Mouse (Mus musculus) liver, embryonic 16.5 days (tissue): Measurements from ENCODE around the gene H2-M5. TPM values are rescaled to one million over a fixed set of nuclear protein-coding genes. Genes with fewer than 3 reads are reported as not detected.

Experiments used
- ATAC-seq: fragments of 200-750 bp; cut with Nextera tagmentation; 2 replicates; pipeline ENCODE4 v1.8.0; 2017; ENCODE audit warnings: low read depth, mild to moderate bottlenecking, moderate number of reproducible peaks, moderate library complexity
- H3K27ac ChIP-seq: fragments of 300-500 bp; sonication (generic); 2 replicates; pipeline ENCODE4 v1.5.1; 2014; ENCODE audit warnings: mild to moderate bottlenecking, low read length
- H3K27me3 ChIP-seq: fragments of 300-500 bp; sonication (generic); 2 replicates; pipeline ENCODE4 v1.6.1; 2014; ENCODE audit warnings: low read depth, low read length, mixed read lengths; ENCODE audit not compliant: control insufficient read depth, insufficient read depth
- H3K36me3 ChIP-seq: fragments of 300-500 bp; sonication (generic); 2 replicates; pipeline ENCODE4 v1.6.1; 2014; ENCODE audit warnings: mild to moderate bottlenecking; ENCODE audit not compliant: control insufficient read depth, insufficient read depth
- H3K4me1 ChIP-seq: fragments of 300-500 bp; sonication (generic); 2 replicates; pipeline ENCODE4 v1.6.1; 2014; ENCODE audit warnings: low read depth, low read length, mixed read lengths; ENCODE audit not compliant: control insufficient read depth
- H3K4me2 ChIP-seq: fragments of 300-500 bp; sonication (generic); 2 replicates; pipeline ENCODE4 v1.6.1; 2014; ENCODE audit warnings: low read depth, low read length, mixed read lengths
- H3K4me3 ChIP-seq: fragments of 300-500 bp; sonication (generic); 2 replicates; pipeline ENCODE4 v1.5.1; 2014; ENCODE audit warnings: low read depth, mild to moderate bottlenecking, low read length
- H3K9ac ChIP-seq: fragments of 300-500 bp; sonication (generic); 2 replicates; pipeline ENCODE4 v1.6.1; 2014; ENCODE audit warnings: low read depth, low read length
- H3K9me3 ChIP-seq: fragments of 300-500 bp; sonication (generic); replicated peaks from 2 replicates; pipeline ENCODE4 v1.6.1; 2016; ENCODE audit warnings: low read length; ENCODE audit not compliant: control insufficient read depth
- WGBS: fragments of 180-500 bp; shearing (Covaris S2); extraction: QIAGEN DNeasy Blood & Tissue Kit; methylation state at CpG from one replicate; pipeline ENCODE4 v1.1.7; 2014; ENCODE audit not compliant: insufficient replicate concordance; 5-methylcytosine and 5-hydroxymethylcytosine counted together
- polyA plus RNA-seq: library from polyadenylated mRNA; unstranded; fragments of >200 nt; fragmentation: Nextera tagmentation; extraction: Ambion mirVana; gene quantifications from 2 replicates; pipeline ENCODE4 v1.2.1, GENCODE M21; 2015

H2-M5 gene
- polyA plus RNA-seq, 1 experiment from 2014 or later = not detected

DNA sequence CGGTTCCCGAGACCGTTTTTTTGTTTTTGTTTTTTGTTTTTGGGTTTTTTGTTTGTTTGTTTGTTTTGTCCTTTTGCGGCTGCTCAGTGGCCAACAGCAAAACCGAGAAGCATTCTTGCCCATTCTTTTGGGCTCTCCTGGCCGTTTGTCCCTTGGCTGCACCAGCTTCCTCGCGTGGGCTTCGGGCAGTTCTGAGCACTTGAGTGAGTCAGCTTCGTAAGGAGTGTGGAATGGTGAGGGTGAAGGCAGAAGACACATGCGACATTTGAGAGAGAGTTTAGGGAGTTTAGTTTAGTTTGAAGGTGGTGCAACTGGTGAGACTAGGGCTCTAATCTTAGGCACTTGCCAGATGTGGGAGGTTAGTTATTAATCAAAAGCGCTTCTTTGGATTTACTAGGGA, 30.5 kb downstream of the H2-M5 start:
- Histone ChIP-seq H3K27ac (0 out of 2 replicates have a peak overlapping the region, but pooled peaks have one; percentile 33), H3K4me2 (peak overlapping the region; percentile 91), H3K4me1 (peaks cover 11% of the 10 kb centered on the region), H3K9me3 (no peaks in the 10 kb centered on the region), H3K27me3 (no peaks in the 10 kb centered on the region), H3K36me3 (no peaks in the 10 kb centered on the region), H3K9ac (peak overlapping the region; percentile 74), H3K4me3 (peak overlapping the region; percentile 80)
- 14% methylated on average over 12 of the region's 12 CpGs for WGBS
- ATAC-seq = no peak

DNA sequence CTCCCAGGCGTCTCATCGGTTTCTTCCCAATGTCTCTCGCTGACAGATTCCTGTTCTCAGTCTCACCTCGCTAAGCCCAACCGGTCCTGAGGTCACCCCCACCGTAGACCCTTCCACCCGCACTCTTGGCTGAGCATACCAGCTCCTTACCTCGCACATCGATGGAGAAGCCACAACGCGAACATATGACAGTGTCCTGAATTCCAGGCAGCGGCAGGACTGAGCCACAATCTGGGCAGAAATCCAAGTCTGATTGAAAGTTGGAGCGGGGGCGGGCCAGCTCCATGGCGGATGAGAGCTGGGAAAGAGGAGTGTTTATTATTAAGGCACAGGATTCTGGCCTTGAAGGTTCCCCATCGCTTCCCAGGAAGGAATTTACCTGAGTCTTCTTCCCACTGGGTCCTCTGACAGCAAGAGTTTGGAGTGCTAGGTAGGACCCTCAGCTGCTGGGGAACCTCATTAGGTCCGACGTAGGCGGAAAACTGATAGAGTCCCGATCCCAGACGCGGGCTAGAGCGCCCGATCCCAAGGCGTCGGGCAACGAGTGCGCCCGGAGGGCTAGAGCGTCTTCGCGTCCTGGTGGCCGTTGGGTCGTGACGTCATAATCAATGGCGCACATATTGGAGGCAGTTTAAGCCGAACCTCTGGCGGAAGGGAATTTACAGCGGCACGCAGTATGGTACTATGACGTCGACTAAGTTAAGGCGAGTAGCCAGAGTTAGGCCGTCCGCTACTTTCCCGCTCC, 31.2 kb downstream of the H2-M5 start, which contains the start of the genes Znrd1 and Znrd1as:
TSS of gene Znrd1 (minus strand) at position 561 of the 745 bp plus-strand sequence.
TSS of gene Znrd1as (plus strand) at position 594 of the 745 bp plus-strand sequence.
- H3K36me3 ChIP-seq = no peaks in the 10 kb centered on the region
- under 1% methylated on average over 46 of the region's 46 CpGs for WGBS

DNA sequence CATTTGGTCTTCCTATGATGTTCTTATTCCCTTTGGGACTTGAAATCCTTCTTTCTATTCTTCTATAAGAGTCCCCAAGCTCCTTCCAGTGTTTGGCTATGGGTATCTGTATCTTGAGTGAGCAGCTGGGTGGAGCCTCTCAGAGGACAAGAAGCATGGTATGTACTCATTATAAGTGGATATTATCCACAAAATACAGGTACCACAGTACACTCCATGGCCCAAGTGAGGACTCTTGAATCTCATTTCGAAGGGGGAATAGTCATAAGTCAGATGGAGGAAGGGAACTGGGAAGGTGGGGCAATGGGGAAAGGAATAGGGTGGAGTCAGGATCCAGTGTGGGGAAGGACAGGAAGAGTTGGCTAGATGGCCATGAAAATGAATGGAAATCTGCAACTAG, 36.3 kb downstream of the H2-M5 start:
- Histone ChIP-seq H3K27me3 (peaks cover 3% of the 10 kb centered on the region), H3K4me3 (no peak overlapping the region), H3K27ac (no peak overlapping the region), H3K9ac (no peak overlapping the region), H3K9me3 (no peaks in the 10 kb centered on the region), H3K36me3 (peaks cover 8% of the 10 kb centered on the region; the same call in 1 of the 2 replicates), H3K4me1 (peaks cover 14% of the 10 kb centered on the region), H3K4me2 (no peak overlapping the region)
- 57% methylated on average over 1 of the region's 1 CpGs for WGBS
- no peak for ATAC-seq

More for the DNA sequence above, 31.2 kb downstream of the H2-M5 start, which contains the start of the genes Znrd1 and Znrd1as:
- peak within 1 kb of the TSS; percentile 91 for H3K4me2 ChIP-seq
- H3K27ac ChIP-seq = peak within 1 kb of the TSS; percentile 67
- peak; percentile 98 for ATAC-seq
- H3K4me1 ChIP-seq = peaks cover 11% of the 10 kb centered on the region
- H3K4me3 ChIP-seq = peak within 1 kb of the TSS; percentile 80
- no peaks in the 10 kb centered on the region for H3K27me3 ChIP-seq
- H3K9ac ChIP-seq = peak within 1 kb of the TSS; percentile 79
- no peaks in the 10 kb centered on the region for H3K9me3 ChIP-seq

DNA sequence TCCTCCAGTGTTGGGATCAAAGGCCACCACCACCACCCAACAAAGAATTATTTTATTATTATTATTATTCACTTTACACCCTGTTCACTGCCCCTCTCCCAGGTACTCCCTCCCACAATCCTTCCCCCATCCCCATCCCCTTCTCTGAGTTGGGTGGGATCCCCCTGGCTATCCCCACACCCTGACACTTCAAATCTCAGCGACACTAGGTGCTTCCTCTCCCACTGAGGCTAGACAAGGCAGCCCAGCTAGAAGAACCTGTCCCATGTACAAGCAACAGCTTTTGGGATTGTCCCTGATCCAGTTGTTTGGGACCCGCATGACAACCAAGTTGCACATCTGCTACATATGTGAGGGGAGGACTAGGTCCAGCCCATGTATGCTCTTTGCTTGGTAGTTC, 36.7 kb downstream of the H2-M5 start:
- Histone ChIP-seq H3K9me3 (no peaks in the 10 kb centered on the region), H3K36me3 (peaks cover 8% of the 10 kb centered on the region; the same call in 1 of the 2 replicates), H3K9ac (no peak overlapping the region), H3K4me2 (no peak overlapping the region), H3K4me1 (peaks cover 11% of the 10 kb centered on the region), H3K4me3 (no peak overlapping the region), H3K27ac (no peak overlapping the region), H3K27me3 (peaks cover 6% of the 10 kb centered on the region)
- ATAC-seq = no peak
- 78% methylated on average over 2 of the region's 2 CpGs for WGBS

DNA sequence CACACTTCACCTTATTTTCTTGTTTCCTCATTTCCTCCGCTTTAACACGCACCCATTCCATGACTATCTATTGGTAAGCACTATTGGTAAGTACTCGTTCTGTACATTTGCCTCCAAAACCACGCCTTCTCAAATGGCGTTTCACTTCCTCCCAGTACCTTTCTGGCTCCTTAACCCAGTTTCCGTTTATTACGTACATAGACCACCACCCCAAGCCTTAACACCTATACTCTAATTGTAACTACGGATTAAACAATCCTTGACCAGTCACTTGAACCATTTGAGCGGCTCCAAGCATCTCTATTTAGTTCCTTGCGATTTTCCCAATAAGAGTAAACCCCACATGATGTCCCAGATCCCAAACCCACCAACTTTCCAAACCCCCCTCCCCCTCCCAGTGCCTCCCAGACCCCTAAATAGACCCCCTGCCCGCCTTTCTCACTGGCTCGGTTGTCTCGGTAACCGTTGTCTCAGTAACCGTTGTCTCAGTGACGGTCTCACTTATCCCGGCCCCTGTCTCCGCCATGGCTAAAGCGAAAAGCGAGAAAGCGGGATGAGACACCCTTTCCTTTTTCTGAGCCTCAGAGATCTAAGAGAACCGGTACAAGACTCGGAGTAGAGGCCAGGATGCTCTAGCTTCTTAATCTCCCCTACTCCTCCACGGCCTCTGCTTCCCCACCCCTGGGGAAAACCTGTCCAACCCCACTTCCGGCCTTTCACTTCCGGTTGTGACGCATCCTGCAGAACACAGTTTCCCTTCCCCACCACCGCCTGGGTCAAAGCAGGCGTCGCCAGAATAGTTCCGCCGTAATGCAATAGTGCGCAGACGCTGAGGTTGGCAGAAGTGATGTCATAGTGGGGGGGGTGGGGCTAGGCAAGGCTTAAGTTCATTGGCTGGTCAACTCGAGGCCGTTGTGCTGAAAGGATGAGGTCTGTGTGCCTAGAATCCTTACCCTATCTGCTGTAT, 38.1 kb downstream of the H2-M5 start, which contains the start of gene Ppp1r11:
TSS of gene Ppp1r11 (minus strand) at position 761 of the 967 bp plus-strand sequence.
- peaks cover 20% of the 10 kb centered on the region for H3K27me3 ChIP-seq
- peak; percentile 98 for ATAC-seq
- peak within 1 kb of the TSS; percentile 56 for H3K27ac ChIP-seq
- peaks cover 8% of the 10 kb centered on the region; the same call in 1 of the 2 replicates for H3K36me3 ChIP-seq
- peak within 1 kb of the TSS; percentile 65 for H3K9ac ChIP-seq
- no peaks in the 10 kb centered on the region for H3K9me3 ChIP-seq
- under 1% methylated on average over 36 of the region's 36 CpGs for WGBS
- H3K4me1 ChIP-seq = peaks cover 8% of the 10 kb centered on the region
- peak within 1 kb of the TSS; percentile 78 for H3K4me2 ChIP-seq
- H3K4me3 ChIP-seq = peak within 1 kb of the TSS; percentile 70

DNA sequence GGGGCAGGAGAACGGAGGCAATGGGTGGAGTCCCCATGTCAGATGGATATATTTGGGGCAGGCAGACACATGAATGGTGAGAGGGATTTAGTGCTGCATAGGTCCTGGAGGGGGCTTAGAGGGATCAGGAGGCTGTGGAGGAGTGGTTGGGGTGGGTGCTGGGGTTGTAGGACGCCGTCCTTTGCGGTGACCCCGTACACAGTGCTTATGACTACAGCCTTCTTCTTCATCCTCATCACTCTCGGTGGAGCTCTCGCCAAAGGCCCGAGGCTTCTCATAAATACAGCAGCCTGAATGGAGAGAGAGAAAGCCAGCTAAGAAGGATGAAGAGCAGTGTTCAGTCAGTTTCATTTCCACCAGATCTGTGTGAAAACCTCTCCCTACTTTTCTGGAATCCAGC, 40.1 kb downstream of the H2-M5 start:
- peaks cover 8% of the 10 kb centered on the region; the same call in 1 of the 2 replicates for H3K36me3 ChIP-seq
- no peak overlapping the region for H3K4me2 ChIP-seq
- no peak overlapping the region for H3K27ac ChIP-seq
- no peak for ATAC-seq
- H3K4me3 ChIP-seq = no peak overlapping the region
- WGBS = 77% methylated on average over 8 of the region's 8 CpGs
- peaks cover 8% of the 10 kb centered on the region for H3K4me1 ChIP-seq
- no peak overlapping the region for H3K9ac ChIP-seq
- peaks cover 40% of the 10 kb centered on the region for H3K27me3 ChIP-seq
- no peaks in the 10 kb centered on the region for H3K9me3 ChIP-seq

DNA sequence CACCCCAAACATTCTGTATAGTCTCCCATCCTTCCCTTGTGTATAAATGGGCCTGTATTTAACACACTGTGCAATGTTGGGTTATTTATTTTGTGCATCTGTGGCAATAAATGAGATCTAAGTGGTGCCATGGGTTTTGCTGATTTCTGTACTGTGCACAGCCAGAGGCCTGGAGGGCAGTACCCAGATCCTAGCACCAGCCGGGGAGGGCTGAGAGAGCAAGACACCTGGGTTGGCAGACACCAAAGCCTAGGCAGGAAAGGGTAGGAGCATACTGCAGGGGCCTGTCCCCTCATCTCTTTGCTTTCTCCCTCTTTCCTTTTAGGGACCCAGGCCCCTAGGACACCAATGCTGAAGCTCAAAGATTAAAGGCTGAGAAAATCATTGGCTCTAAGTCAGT, 41.1 kb downstream of the H2-M5 start:
- no peak overlapping the region for H3K9ac ChIP-seq
- H3K4me3 ChIP-seq = no peak overlapping the region
- H3K4me1 ChIP-seq = peaks cover 8% of the 10 kb centered on the region
- H3K27me3 ChIP-seq = peaks cover 50% of the 10 kb centered on the region
- no peak overlapping the region for H3K4me2 ChIP-seq
- H3K9me3 ChIP-seq = no peaks in the 10 kb centered on the region
- no peak for ATAC-seq
- H3K27ac ChIP-seq = no peak overlapping the region
- 84% methylated on average over 1 of the region's 1 CpGs for WGBS
- H3K36me3 ChIP-seq = peaks cover 8% of the 10 kb centered on the region; the same call in 1 of the 2 replicates

DNA sequence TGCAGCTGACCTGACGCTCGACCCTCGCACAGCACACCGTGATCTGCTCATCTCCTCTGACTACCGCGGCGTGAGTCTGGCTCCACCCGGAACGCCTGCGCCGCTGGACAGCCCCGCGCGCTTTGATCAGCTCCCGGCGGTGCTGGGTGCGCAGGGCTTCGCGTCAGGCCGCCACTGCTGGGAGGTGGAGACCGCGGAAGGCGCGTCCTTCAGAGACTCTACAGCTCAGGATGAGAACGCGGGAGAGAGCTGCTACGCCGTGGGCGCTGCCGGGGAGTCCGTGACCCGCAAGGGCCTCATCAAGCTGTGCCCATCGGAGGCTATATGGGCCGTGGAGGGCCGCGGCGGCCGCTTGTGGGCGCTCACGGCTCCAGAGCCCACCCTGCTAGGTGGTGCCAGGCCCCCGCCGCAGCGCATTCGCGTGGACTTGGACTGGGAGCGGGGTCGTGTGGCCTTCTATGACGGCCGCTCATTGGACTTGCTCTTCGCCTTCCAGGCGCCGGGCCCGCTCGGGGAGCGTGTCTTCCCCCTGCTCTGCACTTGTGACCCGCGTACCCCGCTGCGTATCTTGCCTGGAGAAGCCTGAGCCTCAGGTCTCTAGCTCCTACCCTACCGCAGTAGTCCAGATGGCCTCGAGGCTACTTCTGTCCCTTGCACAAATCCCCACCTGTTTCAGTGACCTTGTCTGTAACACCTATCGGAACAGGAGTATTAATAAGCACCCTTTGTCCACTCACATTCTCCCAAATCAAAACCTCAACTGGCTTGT, 42.1 kb downstream of the H2-M5 start:
- peak overlapping the region; percentile 61 for H3K4me2 ChIP-seq
- peaks cover 60% of the 10 kb centered on the region for H3K27me3 ChIP-seq
- H3K36me3 ChIP-seq = peaks cover 8% of the 10 kb centered on the region; the same call in 1 of the 2 replicates
- H3K4me3 ChIP-seq = peak overlapping the region; percentile 47
- peak overlapping the region; percentile 29; the same call in 1 of the 2 replicates for H3K9ac ChIP-seq
- H3K4me1 ChIP-seq = peaks cover 8% of the 10 kb centered on the region
- WGBS = 2% methylated on average over 62 of the region's 62 CpGs
- H3K27ac ChIP-seq = no peak overlapping the region
- no peak for ATAC-seq
- H3K9me3 ChIP-seq = no peaks in the 10 kb centered on the region
